Mouse (Mus musculus) small intestine, adult 2 months (tissue): ENCODE data around the gene Mdga1.

Experiments
- CTCF ChIP-seq: fragments of 200-500 bp; IDR thresholded peaks from 2 replicates; pipeline ENCODE4 v1.5.1; 2012; ENCODE audit warnings: low read depth, mild to moderate bottlenecking, control low read depth, inconsistent platforms, low read length, moderate library complexity, mixed read lengths; ENCODE audit not compliant: insufficient replicate concordance, insufficient read length; ENCODE audit errors: extremely low read depth
- POLR2A ChIP-seq: fragments of 200-500 bp; IDR thresholded peaks from 2 replicates; pipeline ENCODE4 v1.6.1; 2012; ENCODE audit warnings: low read depth, mild to moderate bottlenecking, control low read depth, inconsistent platforms, low read length, moderate library complexity

DNA sequence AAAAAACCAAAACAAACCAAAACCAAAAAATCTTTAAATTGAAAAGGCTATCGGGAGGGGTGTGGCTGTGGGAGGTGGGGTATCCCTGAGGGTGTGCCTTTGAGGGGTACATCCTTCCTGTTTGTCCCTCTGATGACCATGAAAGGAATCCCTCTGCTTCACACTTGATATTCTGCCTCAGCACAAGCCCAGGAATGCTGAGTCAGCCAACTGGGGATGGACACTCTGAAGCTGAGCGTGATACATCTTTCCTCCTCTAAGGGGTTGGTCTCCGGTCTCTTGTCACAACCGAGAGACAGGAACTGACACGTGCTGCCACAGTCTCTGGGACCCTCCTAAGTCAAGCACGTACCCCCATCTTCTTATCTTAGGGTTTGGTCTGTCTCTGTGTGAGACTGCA is 37.1 kb downstream of the Mdga1 start:
- no peak for TF ChIP-seq POLR2A
- no peak for TF ChIP-seq CTCF
